ENCODE assay signal across 8 mouse cellular contexts in the genomic region with DNA sequence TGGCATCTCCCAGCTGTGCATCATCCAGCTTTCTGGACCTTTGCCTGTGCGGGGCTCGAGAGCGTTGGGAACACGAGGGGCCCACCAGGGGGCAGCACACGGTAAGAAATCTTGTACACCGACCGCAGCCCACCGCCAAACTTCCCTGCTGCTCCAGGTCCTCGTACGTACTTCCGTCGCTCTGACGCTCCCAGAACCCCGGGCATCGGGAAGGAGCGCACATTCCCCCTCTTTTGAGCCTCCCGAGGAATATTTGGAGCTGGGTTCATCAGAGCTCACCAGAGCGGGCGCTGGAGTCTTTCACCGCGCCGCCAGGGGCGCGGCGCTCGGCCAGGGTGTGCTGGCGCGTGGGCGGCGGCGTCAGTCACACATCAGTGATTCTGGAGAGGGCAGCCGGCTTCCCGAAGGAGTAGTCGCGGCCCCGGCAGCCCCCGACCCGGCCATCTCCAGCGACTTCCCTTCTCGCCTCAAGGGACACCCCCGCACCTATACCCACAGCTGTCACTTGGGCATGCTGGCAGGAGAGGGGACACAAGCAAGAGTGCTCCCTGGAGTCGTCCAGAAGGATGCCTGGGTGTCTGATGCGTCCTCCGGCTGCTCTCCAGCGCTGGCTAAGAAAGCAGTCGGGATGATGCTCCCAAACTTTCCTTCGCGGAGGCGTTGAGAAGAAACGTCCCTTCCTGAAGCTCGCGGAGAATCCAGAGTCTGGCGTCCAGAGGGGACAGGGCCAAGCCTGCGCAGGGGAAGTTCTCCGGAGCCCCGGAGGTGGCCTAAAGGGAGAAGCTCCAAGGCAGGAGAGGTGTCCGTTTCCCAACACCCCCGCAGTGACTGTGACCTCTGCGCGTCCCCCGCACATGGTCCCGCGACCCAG. TPM values are rescaled to one million over a fixed set of nuclear protein-coding genes. Genes with fewer than 3 reads are reported as not detected.
DNase-seq lines count a peak whose midpoint lies in the region; ATAC-seq and TF ChIP-seq lines count a peak whose summit lies in the region.

No protein-coding gene starts in this region.

- peak overlapping the region; percentile 51 for H3K27ac ChIP-seq in cortical plate, adult 2 months (ENCODE audit: insufficient read depth, low read length)

- intact Hi-C loops in gastrocnemius, postnatal 14 days (cut with DNase I; ENCODE audit: low total_unique reads) = loop anchor here (1.0 to 10.0 kb wide), 2 partner anchors 252 to 338 kb away; no protein-coding TSS in a partner anchor

- TF ChIP-seq POLR2A in cortical plate, adult 2 months (IDR thresholded peaks at IDR 0.05; ENCODE audit: extremely low read depth, insufficient read depth, low read length) = peak; percentile 68; the same call in 1 of the 2 replicates

- H3K4me3 ChIP-seq in cortical plate, adult 2 months (ENCODE audit: insufficient read depth, low read length) = peak overlapping the region; percentile 83

- DNase-seq in adrenal gland, adult 18-20 months (ENCODE audit: low spot score in 2 of 2) = peak; percentile 67 to 69
- peak; percentile 91 for DNase-seq in gastrocnemius, postnatal 14 days
- peak; percentile 58 for DNase-seq in induced T-regulatory cell, adult 2 months (ENCODE audit: low read depth)
- peak; percentile 79 to 82 for DNase-seq in left cerebral cortex, adult 8-10 months (ENCODE audit: low spot score in 2 of 2)
- peak; percentile 95 to 96 for DNase-seq in right cerebral cortex, postnatal 10 days (ENCODE audit: low spot score in 2 of 2)
- peak; percentile 74 to 80 for DNase-seq in urinary bladder, postnatal 36 days (ENCODE audit: low spot score in 2 of 2)

- TF ChIP-seq CTCF in cortical plate, adult 2 months (IDR thresholded peaks at IDR 0.05; ENCODE audit: extremely low read depth, insufficient read depth, low read length) = peak; percentile 55

- peaks cover 3% of the 10 kb centered on the region for H3K4me1 ChIP-seq in cortical plate, adult 2 months (ENCODE audit: control insufficient read depth, insufficient read depth, low read length)

- ATAC-seq in megakaryocyte, adult 5-6 weeks (ENCODE audit: poor library complexity, severe bottlenecking) = peak; percentile 57; the same call in 1 of the 2 replicates

RNA-seq across cellular contexts. Expression of a gene that starts 0.7 kb away (rescaled TPM):
- total RNA-seq in adrenal gland, adult 18-20 months (2021) = under 1 TPM; 0.80 to 0.99 TPM
- 19.6 and 22.9 TPM in 2 replicates for polyA plus RNA-seq in cortical plate, adult 2 months (2012; rRNA removed)
- 1 to 10 TPM; 1.2 to 2.1 TPM for total RNA-seq in gastrocnemius, postnatal 14 days (2021)
- total RNA-seq in left cerebral cortex, adult 8-10 months (2022) = 10 to 100 TPM; 33.9 to 40.3 (median 35.8) TPM
- not detected in 2 replicates for total RNA-seq in megakaryocyte, adult 5-6 weeks (2015)
- total RNA-seq in megakaryocyte, adult 5-6 weeks (2017) = not detected in 2 replicates

Comparison
In these comparisons a context has a peak if more than half of its experiments do, and no peak if none do; other contexts are left out.
1. Peak in every context shown above with its lines: DNase-seq, ATAC-seq, H3K4me3 ChIP-seq and H3K27ac ChIP-seq.
2. RNA of a gene that starts 0.7 kb away (total RNA-seq): 33.9 to 40.3 TPM in left cerebral cortex, adult 8-10 months; 1.2 to 2.1 TPM in gastrocnemius, postnatal 14 days, 0.80 to 0.99 TPM in adrenal gland, adult 18-20 months and not detected in megakaryocyte, adult 5-6 weeks; every median in the first group is over 10 times any median in the second.